Mouse (Mus musculus): ENCODE results near the gene Clec3a. TPM values are rescaled to one million over a fixed set of nuclear protein-coding genes. Genes with fewer than 3 reads are reported as not detected.

Clec3a gene
- polyA plus RNA-seq, 1 experiment from 2014 or later, result not detected

- Histone ChIP-seq H3K4me1 (ENCODE audit: control insufficient read depth, insufficient read depth, low read length) (no peaks in the 10 kb centered on the region), H3K4me3 (replicated peaks; ENCODE audit: low read depth, low read length) (no peak overlapping the region), H3K27ac (replicated peaks; ENCODE audit: low read depth, low read length) (0 out of 2 replicates have a peak overlapping the region, but pooled peaks have one; percentile 14), H3K4me2 (ENCODE audit: low read length) (no peak overlapping the region), H3K36me3 (ENCODE audit: control insufficient read depth, insufficient read depth, low read length) (no peaks in the 10 kb centered on the region), H3K9ac (replicated peaks; ENCODE audit: low read length) (no peak overlapping the region), H3K9me3 (ENCODE audit: control insufficient read depth, low read length) (no peaks in the 10 kb centered on the region), H3K27me3 (ENCODE audit: control insufficient read depth, insufficient read depth, low read length) (no peaks in the 10 kb centered on the region)
- peak; percentile 65 for DNase-seq
- WGBS, result 43% methylated on average over 7 of the region's 7 CpGs
- no peak for ATAC-seq (ENCODE audit: low FRiP score, low TSS enrichment)
Observed at GRCm38 (mm10) chr8:114401679-114402078, 16.2 kb upstream of the Clec3a start.

DNA sequence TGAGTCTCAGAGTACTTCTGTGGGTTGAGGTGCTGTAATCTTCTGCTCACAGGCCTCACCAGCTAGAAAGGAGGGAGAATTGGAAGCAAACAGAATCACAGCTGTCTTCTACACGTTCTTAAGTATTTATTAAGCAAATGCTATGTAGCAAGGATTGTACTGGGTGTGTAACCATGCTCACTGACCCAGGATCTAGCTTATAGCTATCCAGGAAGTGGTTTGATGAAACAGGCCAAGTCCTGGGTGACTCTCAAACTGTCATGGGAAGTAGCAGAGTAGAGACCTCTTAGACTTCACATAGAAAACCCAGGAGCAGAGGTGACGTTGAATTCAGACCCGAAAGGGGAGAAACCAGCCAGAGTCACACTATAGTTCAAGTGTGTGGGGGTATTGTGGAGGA, 6.5 kb upstream of the Clec3a start:
- ATAC-seq (ENCODE audit: low FRiP score, low TSS enrichment), result no peak
- Histone ChIP-seq H3K27ac (replicated peaks; ENCODE audit: low read depth, low read length) (no peak overlapping the region), H3K36me3 (ENCODE audit: control insufficient read depth, insufficient read depth, low read length) (no peaks in the 10 kb centered on the region), H3K27me3 (ENCODE audit: control insufficient read depth, insufficient read depth, low read length) (no peaks in the 10 kb centered on the region), H3K4me1 (ENCODE audit: control insufficient read depth, insufficient read depth, low read length) (no peaks in the 10 kb centered on the region), H3K4me3 (replicated peaks; ENCODE audit: low read depth, low read length) (no peak overlapping the region), H3K9me3 (ENCODE audit: control insufficient read depth, low read length) (no peaks in the 10 kb centered on the region), H3K4me2 (ENCODE audit: low read length) (no peak overlapping the region), H3K9ac (replicated peaks; ENCODE audit: low read length) (no peak overlapping the region)
- 77% methylated on average over 3 of the region's 3 CpGs for WGBS
- DNase-seq, result no peak

- Histone ChIP-seq H3K4me1 (ENCODE audit: control insufficient read depth, insufficient read depth, low read length) (no peaks in the 10 kb centered on the region), H3K27ac (replicated peaks; ENCODE audit: low read depth, low read length) (no peak overlapping the region), H3K4me3 (replicated peaks; ENCODE audit: low read depth, low read length) (no peak overlapping the region), H3K27me3 (ENCODE audit: control insufficient read depth, insufficient read depth, low read length) (no peaks in the 10 kb centered on the region), H3K9me3 (ENCODE audit: control insufficient read depth, low read length) (no peaks in the 10 kb centered on the region), H3K4me2 (ENCODE audit: low read length) (no peak overlapping the region), H3K9ac (replicated peaks; ENCODE audit: low read length) (no peak overlapping the region), H3K36me3 (ENCODE audit: control insufficient read depth, insufficient read depth, low read length) (no peaks in the 10 kb centered on the region)
- 43% methylated on average over 5 of the region's 5 CpGs for WGBS
- DNase-seq (no peak), ATAC-seq (ENCODE audit: low FRiP score, low TSS enrichment) (no peak)
Observed at GRCm38 (mm10) chr8:114418486-114418885, 600 bp downstream of the Clec3a start.

DNA sequence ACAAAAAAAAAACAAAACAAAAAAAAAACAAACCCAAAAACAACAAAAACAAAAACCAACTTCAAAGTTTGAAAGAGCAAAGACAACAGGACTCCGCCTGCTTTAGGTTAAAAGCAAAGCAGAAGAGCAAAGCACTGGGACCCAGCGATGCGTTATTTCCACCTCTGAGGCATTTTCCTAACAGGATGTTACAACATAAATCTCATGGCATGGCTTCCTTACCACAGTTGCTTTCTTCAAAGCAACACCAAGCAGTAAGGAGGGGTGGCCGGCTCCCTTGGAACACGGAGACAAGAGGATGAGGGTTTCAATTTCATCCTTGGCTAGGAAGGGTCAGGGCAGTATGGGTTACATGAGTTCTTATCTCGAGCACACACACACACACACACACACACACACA, 1.0 kb downstream of the Clec3a start:
- ATAC-seq (ENCODE audit: low FRiP score, low TSS enrichment) (no peak), DNase-seq (no peak)
- Histone ChIP-seq H3K9me3 (ENCODE audit: control insufficient read depth, low read length) (no peaks in the 10 kb centered on the region), H3K4me3 (replicated peaks; ENCODE audit: low read depth, low read length) (no peak overlapping the region), H3K36me3 (ENCODE audit: control insufficient read depth, insufficient read depth, low read length) (no peaks in the 10 kb centered on the region), H3K4me1 (ENCODE audit: control insufficient read depth, insufficient read depth, low read length) (no peaks in the 10 kb centered on the region), H3K9ac (replicated peaks; ENCODE audit: low read length) (no peak overlapping the region), H3K27me3 (ENCODE audit: control insufficient read depth, insufficient read depth, low read length) (no peaks in the 10 kb centered on the region), H3K27ac (replicated peaks; ENCODE audit: low read depth, low read length) (no peak overlapping the region), H3K4me2 (ENCODE audit: low read length) (no peak overlapping the region)
- WGBS, result 79% methylated on average over 6 of the region's 6 CpGs

DNA sequence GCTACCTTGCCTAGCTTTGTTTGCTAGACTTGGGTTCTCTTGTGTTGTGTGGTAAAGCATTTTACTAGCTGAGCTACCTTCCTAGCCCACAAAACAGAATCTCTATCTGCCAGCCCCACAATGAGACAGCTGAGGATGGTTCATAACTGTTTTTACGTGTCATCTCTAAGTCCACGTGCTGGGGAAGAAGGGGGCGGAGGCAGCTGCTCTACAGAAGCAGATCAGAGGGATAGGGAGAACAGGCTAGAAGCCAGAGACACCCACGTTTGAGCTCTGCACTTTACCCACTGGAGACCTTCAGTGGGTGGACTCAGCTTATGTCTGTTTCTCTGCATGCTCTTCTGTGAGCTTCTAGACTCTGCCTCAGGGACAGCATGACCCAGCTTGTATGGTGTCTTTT, 3.7 kb downstream of the Clec3a start:
- 81% methylated on average over 4 of the region's 4 CpGs for WGBS
- no peak overlapping the region for H3K4me2 ChIP-seq (ENCODE audit: low read length)
- H3K4me1 ChIP-seq (ENCODE audit: control insufficient read depth, insufficient read depth, low read length), result no peaks in the 10 kb centered on the region
- no peak overlapping the region for H3K4me3 ChIP-seq (replicated peaks; ENCODE audit: low read depth, low read length)
- DNase-seq, result no peak
- ATAC-seq (ENCODE audit: low FRiP score, low TSS enrichment), result no peak
- no peaks in the 10 kb centered on the region for H3K27me3 ChIP-seq (ENCODE audit: control insufficient read depth, insufficient read depth, low read length)
- no peaks in the 10 kb centered on the region for H3K36me3 ChIP-seq (ENCODE audit: control insufficient read depth, insufficient read depth, low read length)
- no peak overlapping the region for H3K9ac ChIP-seq (replicated peaks; ENCODE audit: low read length)
- no peaks in the 10 kb centered on the region for H3K9me3 ChIP-seq (ENCODE audit: control insufficient read depth, low read length)
- H3K27ac ChIP-seq (replicated peaks; ENCODE audit: low read depth, low read length), result no peak overlapping the region

GRCm38 (mm10) chr8:114438236-114438635, 20.4 kb downstream of the Clec3a start:
- Histone ChIP-seq H3K27me3 (ENCODE audit: control insufficient read depth, insufficient read depth, low read length) (no peaks in the 10 kb centered on the region), H3K4me2 (ENCODE audit: low read length) (no peak overlapping the region), H3K9me3 (ENCODE audit: control insufficient read depth, low read length) (no peaks in the 10 kb centered on the region), H3K9ac (replicated peaks; ENCODE audit: low read length) (no peak overlapping the region), H3K4me1 (ENCODE audit: control insufficient read depth, insufficient read depth, low read length) (peaks cover 9% of the 10 kb centered on the region), H3K27ac (replicated peaks; ENCODE audit: low read depth, low read length) (no peak overlapping the region), H3K4me3 (replicated peaks; ENCODE audit: low read depth, low read length) (no peak overlapping the region), H3K36me3 (ENCODE audit: control insufficient read depth, insufficient read depth, low read length) (no peaks in the 10 kb centered on the region)
- no peak for ATAC-seq (ENCODE audit: low FRiP score, low TSS enrichment)
- peak; percentile 85 for DNase-seq
- 11% methylated on average over 6 of the region's 6 CpGs for WGBS

- H3K4me2 ChIP-seq (ENCODE audit: low read length), result peak within 1 kb of the TSS; percentile 85
- H3K9me3 ChIP-seq (ENCODE audit: control insufficient read depth, low read length), result no peaks in the 10 kb centered on the region
- no peaks in the 10 kb centered on the region for H3K27me3 ChIP-seq (ENCODE audit: control insufficient read depth, insufficient read depth, low read length)
- peak within 1 kb of the TSS; percentile 82 for H3K27ac ChIP-seq (replicated peaks; ENCODE audit: low read depth, low read length)
- 0% methylated on average over 54 of the region's 54 CpGs for WGBS
- H3K4me1 ChIP-seq (ENCODE audit: control insufficient read depth, insufficient read depth, low read length), result peaks cover 9% of the 10 kb centered on the region
- H3K4me3 ChIP-seq (replicated peaks; ENCODE audit: low read depth, low read length), result peak within 1 kb of the TSS; percentile 63
- peak within 1 kb of the TSS; percentile 66 for H3K9ac ChIP-seq (replicated peaks; ENCODE audit: low read length)
- ATAC-seq (ENCODE audit: low FRiP score, low TSS enrichment), result peak; percentile 97
- DNase-seq, result peak; percentile 99
- H3K36me3 ChIP-seq (ENCODE audit: control insufficient read depth, insufficient read depth, low read length), result no peaks in the 10 kb centered on the region
Observed at GRCm38 (mm10) chr8:114439334-114440204, 21.7 kb downstream of the Clec3a start, which contains the start of gene Wwox. Wwox (plus strand) TSS chr8:114439655.

GRCm38 (mm10) chr8:114440205-114440589, 22.3 kb downstream of the Clec3a start:
- H3K9me3 ChIP-seq (ENCODE audit: control insufficient read depth, low read length), result no peaks in the 10 kb centered on the region
- H3K36me3 ChIP-seq (ENCODE audit: control insufficient read depth, insufficient read depth, low read length), result no peaks in the 10 kb centered on the region
- peak overlapping the region; percentile 85 for H3K4me2 ChIP-seq (ENCODE audit: low read length)
- no peaks in the 10 kb centered on the region for H3K27me3 ChIP-seq (ENCODE audit: control insufficient read depth, insufficient read depth, low read length)
- H3K27ac ChIP-seq (replicated peaks; ENCODE audit: low read depth, low read length), result peak overlapping the region; percentile 82
- WGBS, result 22% methylated on average over 5 of the region's 5 CpGs
- no peak for ATAC-seq (ENCODE audit: low FRiP score, low TSS enrichment)
- H3K4me1 ChIP-seq (ENCODE audit: control insufficient read depth, insufficient read depth, low read length), result peaks cover 9% of the 10 kb centered on the region
- peak; percentile 46 for DNase-seq
- H3K4me3 ChIP-seq (replicated peaks; ENCODE audit: low read depth, low read length), result peak overlapping the region; percentile 63
- H3K9ac ChIP-seq (replicated peaks; ENCODE audit: low read length), result peak overlapping the region; percentile 66

- Histone ChIP-seq H3K27ac (replicated peaks; ENCODE audit: low read depth, low read length) (no peak overlapping the region), H3K4me2 (ENCODE audit: low read length) (no peak overlapping the region), H3K36me3 (ENCODE audit: control insufficient read depth, insufficient read depth, low read length) (no peaks in the 10 kb centered on the region), H3K9me3 (ENCODE audit: control insufficient read depth, low read length) (no peaks in the 10 kb centered on the region), H3K4me3 (replicated peaks; ENCODE audit: low read depth, low read length) (no peak overlapping the region), H3K9ac (replicated peaks; ENCODE audit: low read length) (no peak overlapping the region), H3K27me3 (ENCODE audit: control insufficient read depth, insufficient read depth, low read length) (no peaks in the 10 kb centered on the region), H3K4me1 (ENCODE audit: control insufficient read depth, insufficient read depth, low read length) (peaks cover 9% of the 10 kb centered on the region)
- DNase-seq (peak; percentile 57), ATAC-seq (ENCODE audit: low FRiP score, low TSS enrichment) (no peak)
- WGBS, result 90% methylated on average over 4 of the region's 4 CpGs
Observed at GRCm38 (mm10) chr8:114441616-114442015, 23.7 kb downstream of the Clec3a start.
